Mouse (Mus musculus) G1E-ER4 (cell line): Measurements from ENCODE around the gene Plac8. TPM values are rescaled to one million over a fixed set of nuclear protein-coding genes. Genes with fewer than 3 reads are reported as not detected.
A peak's percentile ranks its signal among the peaks of the same experiment; 100 is the strongest.

Source experiments
- GATA1 ChIP-seq: IDR thresholded peaks from one replicate; pipeline ENCODE4 v1.8.0; 2012; ENCODE audit warnings: low read length, inconsistent platforms
- polyA plus RNA-seq: library from polyadenylated mRNA; stranded (reverse); fragments of >175 nt; gene quantifications from 2 replicates; pipeline ENCODE4 v1.2.3, GENCODE M21; 2012

Plac8 gene
- polyA plus RNA-seq, 1 experiment, result not detected

GRCm38 (mm10) chr5:100562702-100563101, 9.3 kb downstream of the Plac8 start:
- no peak for TF ChIP-seq GATA1

GRCm38 (mm10) chr5:100559357-100559756, 12.7 kb downstream of the Plac8 start:
- no peak for TF ChIP-seq GATA1

- no peak for TF ChIP-seq GATA1
Observed at GRCm38 (mm10) chr5:100558783-100559182, 13.3 kb downstream of the Plac8 start.

GRCm38 (mm10) chr5:100557537-100557936, 14.5 kb downstream of the Plac8 start:
- no peak for TF ChIP-seq GATA1

- TF ChIP-seq GATA1, result no peak
Observed at GRCm38 (mm10) chr5:100557019-100557418, 15.0 kb downstream of the Plac8 start.

GRCm38 (mm10) chr5:100553426-100553825, 18.6 kb downstream of the Plac8 start:
- TF ChIP-seq GATA1, result no peak

GRCm38 (mm10) chr5:100551952-100552351, 20.1 kb downstream of the Plac8 start:
- TF ChIP-seq GATA1, result peak; percentile 45

- no peak for TF ChIP-seq GATA1
Observed at GRCm38 (mm10) chr5:100550151-100550550, 21.9 kb downstream of the Plac8 start.

- no peak for TF ChIP-seq GATA1
Observed at GRCm38 (mm10) chr5:100549311-100549710, 22.7 kb downstream of the Plac8 start.

GRCm38 (mm10) chr5:100548236-100548635, 23.8 kb downstream of the Plac8 start:
- TF ChIP-seq GATA1, result no peak

GRCm38 (mm10) chr5:100546294-100547080, 25.6 kb downstream of the Plac8 start:
- no peak for TF ChIP-seq GATA1

- no peak for TF ChIP-seq GATA1
Observed at GRCm38 (mm10) chr5:100536638-100537037, 35.4 kb downstream of the Plac8 start.

GRCm38 (mm10) chr5:100535826-100536225, 36.2 kb downstream of the Plac8 start:
- TF ChIP-seq GATA1, result no peak

- no peak for TF ChIP-seq GATA1
Observed at GRCm38 (mm10) chr5:100526164-100526563, 45.9 kb downstream of the Plac8 start.

GRCm38 (mm10) chr5:100525620-100526019, 46.4 kb downstream of the Plac8 start:
- TF ChIP-seq GATA1, result no peak

- TF ChIP-seq GATA1, result no peak
Observed at GRCm38 (mm10) chr5:100524921-100525320, 47.1 kb downstream of the Plac8 start.

GRCm38 (mm10) chr5:100523331-100523730, 48.7 kb downstream of the Plac8 start:
- TF ChIP-seq GATA1, result no peak
